Mouse (Mus musculus): ENCODE measurements around the gene Gm47841. TPM values are rescaled to one million over a fixed set of nuclear protein-coding genes. Genes with fewer than 3 reads are reported as not detected.

Gm47841 gene
- not detected for total RNA-seq (2021)

GRCm38 (mm10) chr15:101047194-101047555, at the start of gene Gm47841:
TSS of gene Gm47841 (minus strand) at chr15:101047397.
- peak; percentile 38 for DNase-seq (ENCODE audit: low spot score)
- intact Hi-C loops (cut with DNase I): no loop called here

- intact Hi-C loops (cut with DNase I): no loop called here
- DNase-seq (ENCODE audit: low spot score): no peak
Observed at GRCm38 (mm10) chr15:101095392-101095791, 48.2 kb upstream of the Gm47841 start.

- intact Hi-C loops (cut with DNase I): no loop called here
- no peak for DNase-seq (ENCODE audit: low spot score)
Observed at GRCm38 (mm10) chr15:101094979-101095378, 47.8 kb upstream of the Gm47841 start.

GRCm38 (mm10) chr15:101093988-101094387, 46.8 kb upstream of the Gm47841 start:
- DNase-seq (ENCODE audit: low spot score): no peak
- intact Hi-C loops (cut with DNase I): no loop called here

- intact Hi-C loops (cut with DNase I): no loop called here
- no peak for DNase-seq (ENCODE audit: low spot score)
Observed at GRCm38 (mm10) chr15:101092829-101093648, 45.8 kb upstream of the Gm47841 start.

GRCm38 (mm10) chr15:101092121-101092828, 45.1 kb upstream of the Gm47841 start:
- intact Hi-C loops (cut with DNase I): no loop called here
- no peak for DNase-seq (ENCODE audit: low spot score)

GRCm38 (mm10) chr15:101091551-101091950, 44.4 kb upstream of the Gm47841 start:
- intact Hi-C loops (cut with DNase I): no loop called here
- DNase-seq (ENCODE audit: low spot score): no peak

- intact Hi-C loops (cut with DNase I): no loop called here
- DNase-seq (ENCODE audit: low spot score): no peak
Observed at GRCm38 (mm10) chr15:101088291-101088690, 41.1 kb upstream of the Gm47841 start.

GRCm38 (mm10) chr15:101086956-101087355, 39.8 kb upstream of the Gm47841 start:
- DNase-seq (ENCODE audit: low spot score): no peak
- intact Hi-C loops (cut with DNase I): no loop called here

- intact Hi-C loops (cut with DNase I): no loop called here
- DNase-seq (ENCODE audit: low spot score): no peak
Observed at GRCm38 (mm10) chr15:101086451-101086850, 39.3 kb upstream of the Gm47841 start.

GRCm38 (mm10) chr15:101084499-101084898, 37.3 kb upstream of the Gm47841 start:
- no peak for DNase-seq (ENCODE audit: low spot score)
- intact Hi-C loops (cut with DNase I): no loop called here

GRCm38 (mm10) chr15:101082236-101082635, 35.0 kb upstream of the Gm47841 start:
- DNase-seq (ENCODE audit: low spot score): no peak
- intact Hi-C loops (cut with DNase I): no loop called here

- intact Hi-C loops (cut with DNase I): loop anchor here (2.0 kb wide), 1 partner anchor 24 kb away; no protein-coding TSS in a partner anchor
- no peak for DNase-seq (ENCODE audit: low spot score)
Observed at GRCm38 (mm10) chr15:101081035-101081548, 33.9 kb upstream of the Gm47841 start.

GRCm38 (mm10) chr15:101080031-101080520, 32.9 kb upstream of the Gm47841 start:
- intact Hi-C loops (cut with DNase I): loop anchor here (2.0 kb wide), 1 partner anchor 25 kb away; no protein-coding TSS in a partner anchor
- DNase-seq (ENCODE audit: low spot score): no peak

GRCm38 (mm10) chr15:101078731-101079156, 31.5 kb upstream of the Gm47841 start:
- peak; percentile 88 for DNase-seq (ENCODE audit: low spot score)
- intact Hi-C loops (cut with DNase I): no loop called here

GRCm38 (mm10) chr15:101077813-101078730, 30.9 kb upstream of the Gm47841 start, which contains the start of gene Fignl2:
TSS of gene Fignl2 (minus strand) at chr15:101078567.
- DNase-seq (ENCODE audit: low spot score): no peak
- intact Hi-C loops (cut with DNase I): no loop called here

GRCm38 (mm10) chr15:101077001-101077812, 30.0 kb upstream of the Gm47841 start:
- no peak for DNase-seq (ENCODE audit: low spot score)
- intact Hi-C loops (cut with DNase I): no loop called here

- no peak for DNase-seq (ENCODE audit: low spot score)
- intact Hi-C loops (cut with DNase I): no loop called here
Observed at GRCm38 (mm10) chr15:101076071-101077000, 29.1 kb upstream of the Gm47841 start.
